Mouse (Mus musculus): ENCODE data around the gene Exoc4.

Exoc4 gene

DNA sequence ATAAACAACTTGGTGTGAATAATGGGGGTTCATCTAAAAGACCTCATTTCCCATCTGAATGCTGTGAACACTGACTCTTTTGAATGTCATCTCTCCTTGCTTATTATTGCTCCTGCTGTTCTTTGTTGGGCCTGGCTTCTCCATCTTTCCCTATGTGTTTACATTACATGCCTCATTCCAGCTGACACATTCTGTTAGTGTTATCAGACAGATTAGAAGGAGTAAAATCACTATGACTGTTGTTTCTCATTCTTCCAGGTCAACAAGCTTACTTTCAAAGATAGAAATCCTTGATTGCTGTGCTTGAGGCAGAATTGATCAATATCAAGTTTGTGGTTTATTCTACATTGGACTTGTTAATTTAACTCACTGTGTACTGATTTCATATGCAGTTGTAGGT is 377.0 kb downstream of the Exoc4 start:
- DNase-seq (ENCODE audit: low spot score in 2 of 2), result no peak

DNA sequence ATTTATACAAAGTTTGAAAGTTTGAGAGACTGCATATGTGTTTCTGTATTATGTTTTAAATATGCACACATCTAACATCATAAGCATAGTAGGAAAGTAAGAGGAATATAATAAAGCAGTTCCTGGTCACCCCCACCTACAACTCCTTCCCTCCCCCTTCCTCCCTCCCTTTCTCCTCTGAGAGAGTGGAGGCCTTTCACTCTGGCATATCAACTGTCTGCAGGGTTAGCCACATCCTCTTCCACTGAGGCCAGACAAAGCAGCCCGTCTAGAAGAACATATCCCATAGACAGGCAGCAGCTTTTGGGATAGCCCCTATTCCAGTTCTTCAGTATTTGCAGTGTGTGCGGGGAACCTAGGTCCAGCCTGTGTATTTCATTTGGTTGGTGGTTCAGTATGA is 382.2 kb downstream of the Exoc4 start:
- DNase-seq (ENCODE audit: low spot score in 2 of 2), result no peak

GRCm38 (mm10) chr6:33637192-33637591 is 388.3 kb downstream of the Exoc4 start:
- DNase-seq (ENCODE audit: low spot score in 2 of 2), result no peak

DNA sequence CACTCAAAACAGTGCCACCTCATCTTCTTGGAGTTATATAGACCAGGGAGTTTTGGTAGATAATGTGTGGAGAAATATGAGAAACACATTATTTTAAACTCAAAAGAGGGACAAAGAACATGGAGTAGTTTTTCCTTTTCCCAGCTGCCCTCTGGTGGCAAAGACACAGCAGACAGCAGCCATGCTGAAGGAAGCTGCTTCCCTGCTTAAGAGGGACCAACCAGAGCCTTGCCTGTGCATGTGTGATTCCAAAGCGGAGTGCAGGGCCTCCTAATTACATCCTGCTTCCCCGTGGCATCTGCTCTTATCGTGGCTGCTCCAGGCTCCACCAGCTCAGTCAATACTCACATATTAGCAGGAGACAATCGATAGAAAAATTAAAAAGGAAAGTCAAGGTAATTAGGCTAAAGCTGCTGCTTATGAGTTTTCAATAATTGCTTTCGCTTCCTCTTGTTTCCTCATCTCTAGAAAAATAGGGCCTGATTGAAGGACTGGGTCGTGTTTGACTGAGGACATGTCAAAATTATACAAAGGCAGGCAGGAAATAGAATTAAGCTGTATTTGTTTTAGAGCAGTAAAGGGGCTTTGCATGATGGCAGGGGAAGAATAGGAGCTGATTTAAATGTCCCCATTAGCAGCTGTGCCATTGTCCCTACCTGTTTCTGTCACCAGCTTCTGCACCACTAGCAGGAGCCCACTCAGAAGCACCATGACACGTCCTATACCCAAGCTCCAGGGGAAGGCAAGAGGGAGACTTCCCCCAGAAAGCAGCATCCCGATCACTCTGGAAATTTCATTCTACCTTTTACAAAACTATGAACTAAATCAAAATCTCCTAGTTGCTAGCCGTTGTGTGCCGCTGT is 433.1 kb downstream of the Exoc4 start:
- DNase-seq (ENCODE audit: low spot score in 2 of 2), result peak in 1 of 2 experiments; percentile 38

DNA sequence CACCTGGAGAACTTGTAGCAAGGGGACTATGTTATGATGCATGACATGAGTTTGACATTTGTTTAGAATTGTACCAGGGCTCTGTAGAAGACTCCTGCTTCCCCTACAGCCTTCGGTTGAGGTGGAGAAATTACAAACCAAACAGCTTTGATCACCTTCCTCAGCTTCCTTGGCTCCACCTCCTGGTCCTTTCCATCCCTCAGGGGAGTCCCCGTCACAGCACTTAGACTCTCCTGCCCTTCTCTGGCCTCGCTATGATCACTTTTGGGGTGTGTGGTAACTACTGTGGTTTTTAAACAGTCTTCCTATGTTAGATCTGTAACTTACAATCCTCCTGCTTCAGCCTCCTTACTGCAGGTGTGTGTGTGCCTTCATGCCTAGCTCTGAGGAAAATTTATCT is 434.6 kb downstream of the Exoc4 start:
- no peak for DNase-seq (ENCODE audit: low spot score in 2 of 2)

DNA sequence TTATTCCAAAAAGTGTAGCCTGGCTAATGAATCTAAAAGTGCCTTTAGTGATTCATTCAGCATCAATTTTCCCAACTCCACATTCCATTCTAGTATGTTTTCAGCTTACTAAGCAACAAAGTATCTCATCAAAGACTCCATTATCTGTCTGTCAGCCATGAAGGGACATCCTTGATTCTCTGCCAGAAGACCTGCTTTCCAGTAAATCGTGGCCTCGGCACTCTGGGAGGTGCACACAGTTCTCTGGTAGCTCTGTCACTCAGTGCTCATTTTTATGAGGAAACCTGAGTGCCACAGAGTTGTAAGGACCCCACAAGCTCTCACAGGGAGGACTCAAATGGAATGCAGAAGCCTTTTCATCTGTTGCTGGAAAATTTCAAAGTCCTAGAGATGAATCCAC is 436.4 kb downstream of the Exoc4 start:
- no peak for DNase-seq (ENCODE audit: low spot score in 2 of 2)

- DNase-seq (ENCODE audit: low spot score in 2 of 2), result no peak
These were observed 441.7 kb downstream of the Exoc4 start for GRCm38 (mm10) chr6:33690601-33691000.

DNA sequence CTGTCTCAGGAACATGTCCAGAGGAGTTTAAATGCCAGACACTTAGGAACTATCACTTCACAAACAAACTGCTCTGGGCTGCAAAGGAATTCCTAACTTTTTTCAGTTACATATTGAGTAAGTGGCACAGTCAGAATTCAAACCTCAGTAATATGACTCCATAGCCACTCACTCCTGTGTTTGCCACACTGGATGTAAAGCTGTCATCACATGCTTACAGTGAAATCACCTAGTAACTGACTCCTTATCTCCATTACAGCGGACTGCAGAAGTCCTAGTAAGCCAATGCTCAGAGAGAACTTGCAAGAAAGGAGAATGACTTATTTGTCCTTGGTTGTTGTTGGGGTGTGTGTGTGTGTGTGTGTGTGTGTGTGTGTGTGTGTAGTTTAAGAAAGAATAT is 448.1 kb downstream of the Exoc4 start:
- no peak for DNase-seq (ENCODE audit: low spot score in 2 of 2)

DNA sequence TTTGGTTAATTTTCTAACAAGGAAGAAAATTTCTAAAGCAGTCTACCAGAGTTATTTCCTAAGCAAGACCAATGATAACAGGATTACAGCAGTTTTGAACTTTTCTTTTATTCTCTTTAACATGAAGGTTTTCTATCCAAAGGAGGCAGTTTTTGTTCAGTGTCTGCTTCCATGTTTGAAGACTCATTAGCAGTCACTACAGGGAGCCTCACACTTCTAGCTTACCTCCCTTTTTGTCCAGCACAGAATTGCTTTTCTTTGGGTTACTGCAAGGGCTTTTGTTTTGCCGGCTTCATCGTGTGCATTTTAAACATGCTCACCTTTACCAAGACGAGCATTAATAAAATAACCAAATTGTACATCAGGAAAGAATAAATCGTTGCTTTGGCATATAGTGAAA is 460.0 kb downstream of the Exoc4 start:
- no peak for DNase-seq (ENCODE audit: low spot score in 2 of 2)

- DNase-seq (ENCODE audit: low spot score in 2 of 2), result no peak
These were observed 460.5 kb downstream of the Exoc4 start for GRCm38 (mm10) chr6:33709340-33709739.

DNA sequence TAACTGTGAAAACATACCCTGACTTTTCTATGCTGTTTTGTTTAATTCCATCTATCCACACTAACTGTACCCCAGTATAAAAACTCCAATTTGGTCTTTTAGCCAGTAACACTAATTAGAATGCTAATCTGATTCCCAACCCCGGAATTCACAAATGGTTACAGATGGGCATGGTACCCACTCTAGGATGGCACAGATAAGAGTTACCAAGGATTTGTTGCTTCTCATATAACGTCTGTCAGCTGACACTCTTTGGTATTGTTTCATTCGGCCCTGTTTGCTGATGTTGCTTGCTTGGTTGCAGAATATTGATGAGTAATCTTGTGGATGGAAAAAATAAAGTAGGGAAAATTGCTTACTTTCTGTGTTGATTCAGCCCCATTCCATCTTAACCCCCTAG is 462.9 kb downstream of the Exoc4 start:
- no peak for DNase-seq (ENCODE audit: low spot score in 2 of 2)

DNA sequence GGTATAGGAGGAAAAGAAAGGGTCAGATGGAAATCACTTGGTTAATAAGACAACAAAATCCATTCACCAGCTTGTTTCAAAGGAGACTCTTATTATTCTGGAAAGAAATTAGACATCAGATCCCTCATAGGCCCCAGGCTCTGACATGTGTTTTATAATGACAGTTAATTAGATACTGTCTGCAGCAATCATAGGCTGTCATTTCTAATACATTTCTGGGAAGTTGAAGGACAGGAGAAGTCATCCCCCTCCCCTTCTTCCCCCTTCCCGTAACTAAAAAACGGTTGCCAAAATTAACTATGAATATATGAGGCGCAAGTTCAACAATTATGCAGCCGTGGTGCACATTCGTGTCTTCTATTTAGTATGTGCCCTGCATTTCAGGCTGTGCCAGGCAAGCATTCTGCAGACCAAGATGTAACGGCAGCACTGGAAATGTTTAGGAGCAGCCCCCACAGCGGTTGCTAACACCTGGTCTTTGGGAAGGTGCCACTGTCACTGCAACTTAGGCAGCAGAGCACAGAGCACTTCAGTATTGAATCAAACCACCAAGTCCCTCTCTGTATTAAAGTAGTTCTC is 463.7 kb downstream of the Exoc4 start:
- DNase-seq (ENCODE audit: low spot score in 2 of 2), result no peak

GRCm38 (mm10) chr6:33716254-33716965 is 467.5 kb downstream of the Exoc4 start:
- DNase-seq (ENCODE audit: low spot score in 2 of 2), result no peak

GRCm38 (mm10) chr6:33721166-33721565 is 472.3 kb downstream of the Exoc4 start:
- no peak for DNase-seq (ENCODE audit: low spot score in 2 of 2)

DNA sequence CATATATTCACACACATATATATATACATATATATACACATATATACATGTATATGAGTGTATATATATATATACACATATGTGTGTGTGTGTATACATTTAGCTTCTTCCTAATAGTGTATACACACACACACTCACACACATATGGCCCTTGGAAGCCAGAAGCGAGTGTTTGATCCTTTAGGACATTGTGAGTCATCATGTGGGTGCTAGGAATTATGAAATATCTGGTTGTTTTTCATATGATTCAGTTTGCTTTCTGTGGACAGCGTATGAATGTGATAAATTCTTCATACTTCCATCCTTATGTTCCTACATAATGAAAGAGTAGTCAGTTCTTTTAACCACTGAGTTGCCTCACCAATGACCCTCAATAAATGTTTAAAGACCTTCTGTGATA is 473.9 kb downstream of the Exoc4 start:
- no peak for DNase-seq (ENCODE audit: low spot score in 2 of 2)

GRCm38 (mm10) chr6:33724596-33724995 is 475.7 kb downstream of the Exoc4 start:
- DNase-seq (ENCODE audit: low spot score in 2 of 2), result no peak

DNA sequence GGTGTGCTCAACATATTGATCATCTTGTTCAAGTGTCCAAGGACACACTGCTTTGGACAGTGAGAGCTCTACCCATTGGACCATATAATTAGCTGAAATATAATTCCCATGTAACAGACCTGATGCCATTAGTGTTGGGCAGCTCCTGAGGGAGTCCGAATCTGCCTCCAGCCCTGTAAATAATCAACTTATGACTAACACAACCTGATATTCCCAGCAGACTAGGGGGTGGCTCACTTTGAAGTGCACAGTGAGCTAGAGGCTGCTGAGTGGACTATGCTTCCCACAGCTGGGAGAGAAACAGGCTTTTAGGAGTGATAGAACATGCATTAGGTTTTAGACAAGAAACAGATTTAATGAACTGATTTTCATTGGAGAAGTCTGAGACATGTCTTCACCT is 478.4 kb downstream of the Exoc4 start:
- no peak for DNase-seq (ENCODE audit: low spot score in 2 of 2)

- no peak for DNase-seq (ENCODE audit: low spot score in 2 of 2)
These were observed 483.3 kb downstream of the Exoc4 start for GRCm38 (mm10) chr6:33732214-33732613.

- DNase-seq (ENCODE audit: low spot score in 2 of 2), result no peak
These were observed 484.7 kb downstream of the Exoc4 start for GRCm38 (mm10) chr6:33733602-33734001.

GRCm38 (mm10) chr6:33734032-33734431 is 485.1 kb downstream of the Exoc4 start:
- DNase-seq (ENCODE audit: low spot score in 2 of 2), result no peak

DNA sequence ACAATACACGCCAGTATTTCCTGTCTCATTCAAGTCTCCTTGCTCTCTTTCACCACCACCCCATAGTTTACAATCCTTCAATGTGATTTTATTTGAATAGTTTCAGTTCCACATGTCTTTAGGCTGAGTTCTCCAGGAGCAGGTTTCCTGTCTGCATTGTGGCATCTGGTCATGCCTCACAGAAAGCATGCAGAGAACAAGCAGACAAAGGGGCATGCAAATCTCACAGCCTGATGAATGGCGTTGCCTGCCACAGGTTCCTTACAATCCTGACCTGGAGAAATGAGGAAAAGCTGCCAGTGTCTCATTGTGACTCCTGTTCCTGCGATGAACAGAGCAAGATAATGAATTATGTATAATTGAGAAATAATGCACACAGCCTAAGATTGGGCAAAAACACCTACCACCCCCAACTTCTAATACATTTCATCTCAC is 490.0 kb downstream of the Exoc4 start:
- no peak for DNase-seq (ENCODE audit: low spot score in 2 of 2)

GRCm38 (mm10) chr6:33739304-33739703 is 490.4 kb downstream of the Exoc4 start:
- DNase-seq (ENCODE audit: low spot score in 2 of 2), result no peak

GRCm38 (mm10) chr6:33755976-33756375 is 507.1 kb downstream of the Exoc4 start:
- DNase-seq (ENCODE audit: low spot score in 2 of 2), result no peak

Measured in cerebellum, postnatal 4 days (tissue).